Mouse (Mus musculus): Measurements from ENCODE around the gene C9. TPM values are rescaled to one million over a fixed set of nuclear protein-coding genes. Genes with fewer than 3 reads are reported as not detected.

Gene C9
- polyA plus RNA-seq, 1 experiment = not detected

DNA sequence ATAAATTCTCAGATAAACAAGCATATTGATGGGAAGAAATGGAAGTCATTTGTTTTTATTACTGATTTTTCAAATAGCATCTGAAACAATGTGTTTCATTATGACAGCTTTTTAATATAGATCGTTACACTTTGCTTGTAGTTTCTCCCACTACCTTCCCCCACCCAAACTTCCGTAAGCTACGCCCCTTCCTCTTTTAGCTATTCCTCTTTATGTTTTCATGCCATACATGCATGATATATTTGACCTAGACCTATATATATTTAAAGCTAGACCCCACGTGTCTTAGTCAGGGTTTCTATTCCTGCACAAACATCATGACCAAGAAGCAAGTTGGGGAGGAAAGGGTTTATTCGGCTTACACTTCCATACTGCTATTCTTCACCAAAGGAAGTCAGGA, 29.8 kb upstream of the C9 start:
- Histone ChIP-seq H3K4me3 (ENCODE audit: insufficient read depth, low read depth, low read length) (no peak overlapping the region), H3K27ac (ENCODE audit: insufficient read depth, low read depth, low read length) (no peak overlapping the region), H3K4me1 (ENCODE audit: control insufficient read depth, insufficient read depth, low read length) (no peaks in the 10 kb centered on the region)
- TF ChIP-seq CTCF (IDR thresholded peaks at IDR 0.05; ENCODE audit: insufficient read depth, low read depth, low read length) (no peak), POLR2A (IDR thresholded peaks at IDR 0.05; ENCODE audit: insufficient read depth, low read depth, low read length) (no peak)
- WGBS = 92% methylated on average over 5 of the region's 5 CpGs

DNA sequence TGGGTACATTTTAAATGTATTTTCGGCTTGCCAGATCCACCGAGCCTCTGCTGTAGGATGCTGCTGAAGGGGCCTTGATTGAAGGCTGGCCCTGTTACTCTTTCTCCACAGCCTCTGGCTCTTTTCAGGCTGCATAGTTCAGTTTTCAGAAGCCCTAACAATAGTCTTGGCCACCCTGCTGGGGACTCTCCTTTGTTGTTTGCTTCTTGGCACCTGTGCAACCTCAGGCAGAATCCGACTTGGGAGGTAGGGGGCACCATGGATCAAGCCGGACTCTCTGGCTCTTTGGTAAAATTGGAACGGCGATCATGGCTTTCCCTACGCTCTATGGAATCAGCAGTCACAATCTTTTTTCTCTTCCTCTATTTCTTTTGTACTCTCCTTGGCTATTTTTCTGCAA, 13.3 kb upstream of the C9 start:
- Histone ChIP-seq H3K27ac (ENCODE audit: insufficient read depth, low read depth, low read length) (no peak overlapping the region), H3K4me3 (ENCODE audit: insufficient read depth, low read depth, low read length) (no peak overlapping the region), H3K4me1 (ENCODE audit: control insufficient read depth, insufficient read depth, low read length) (no peaks in the 10 kb centered on the region)
- 45% methylated on average over 7 of the region's 7 CpGs for WGBS
- TF ChIP-seq POLR2A (IDR thresholded peaks at IDR 0.05; ENCODE audit: insufficient read depth, low read depth, low read length) (no peak), CTCF (IDR thresholded peaks at IDR 0.05; ENCODE audit: insufficient read depth, low read depth, low read length) (no peak)

DNA sequence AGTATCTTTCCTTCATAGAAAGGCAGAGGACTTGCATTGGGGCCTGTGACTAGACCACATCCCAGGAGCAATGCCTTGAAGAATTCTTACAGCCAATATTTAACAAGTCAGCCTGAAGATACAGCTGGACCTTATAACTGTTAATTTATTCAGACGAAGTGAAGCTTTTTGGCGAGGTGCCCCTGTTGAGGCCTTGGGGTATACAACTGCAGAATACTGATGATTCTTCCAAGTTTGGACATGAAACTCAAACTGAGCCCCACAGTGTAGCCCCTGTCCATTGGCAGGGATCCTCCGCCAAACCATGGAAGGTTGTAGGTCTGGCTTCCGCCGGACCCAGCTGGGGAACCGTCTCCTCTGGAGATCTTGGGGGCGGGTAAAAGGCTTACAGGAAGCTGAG, 12.7 kb upstream of the C9 start:
- no peak overlapping the region for H3K27ac ChIP-seq (ENCODE audit: insufficient read depth, low read depth, low read length)
- TF ChIP-seq POLR2A (IDR thresholded peaks at IDR 0.05; ENCODE audit: insufficient read depth, low read depth, low read length) (no peak), CTCF (IDR thresholded peaks at IDR 0.05; ENCODE audit: insufficient read depth, low read depth, low read length) (no peak)
- WGBS = 57% methylated on average over 7 of the region's 7 CpGs
- no peaks in the 10 kb centered on the region for H3K4me1 ChIP-seq (ENCODE audit: control insufficient read depth, insufficient read depth, low read length)
- H3K4me3 ChIP-seq (ENCODE audit: insufficient read depth, low read depth, low read length) = no peak overlapping the region

DNA sequence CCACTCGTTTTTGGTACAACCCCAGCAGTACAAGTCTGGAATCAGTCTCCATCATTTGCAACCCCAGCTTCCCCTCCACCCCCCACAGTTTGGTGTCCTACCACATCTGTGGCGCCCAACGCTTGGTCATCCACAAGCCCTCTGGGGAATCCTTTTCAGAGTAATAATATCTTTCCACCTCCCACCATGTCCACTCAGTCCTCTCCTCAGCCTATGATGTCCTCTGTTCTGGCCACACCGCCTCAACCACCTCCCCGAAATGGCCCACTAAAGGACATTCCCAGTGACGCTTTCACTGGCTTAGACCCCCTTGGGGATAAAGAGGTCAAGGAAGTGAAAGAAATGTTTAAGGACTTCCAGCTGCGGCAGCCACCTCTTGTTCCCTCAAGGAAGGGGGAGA, 9.8 kb upstream of the C9 start:
- Histone ChIP-seq H3K4me1 (ENCODE audit: control insufficient read depth, insufficient read depth, low read length) (no peaks in the 10 kb centered on the region), H3K4me3 (ENCODE audit: insufficient read depth, low read depth, low read length) (no peak overlapping the region), H3K27ac (ENCODE audit: insufficient read depth, low read depth, low read length) (no peak overlapping the region)
- 88% methylated on average over 7 of the region's 7 CpGs for WGBS
- TF ChIP-seq CTCF (IDR thresholded peaks at IDR 0.05; ENCODE audit: insufficient read depth, low read depth, low read length) (no peak), POLR2A (IDR thresholded peaks at IDR 0.05; ENCODE audit: insufficient read depth, low read depth, low read length) (no peak)

DNA sequence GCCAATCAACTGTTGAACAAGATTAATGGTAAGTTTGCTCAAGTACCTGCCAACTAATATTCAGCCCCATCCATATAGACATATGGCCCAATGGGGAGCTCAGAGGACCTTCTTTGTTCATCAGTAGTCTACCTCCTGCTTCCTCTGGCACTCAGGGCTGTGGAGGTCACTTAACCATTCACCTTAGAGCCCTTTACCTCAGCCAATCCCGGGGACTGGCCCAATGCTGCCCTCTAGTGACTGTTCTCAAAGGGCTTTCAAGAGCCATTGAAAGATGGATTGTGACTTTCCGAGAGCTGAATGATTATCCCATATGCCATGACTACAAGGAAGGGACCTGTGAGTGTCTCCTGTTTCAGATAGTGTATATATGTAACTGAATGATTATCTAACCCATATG, 9.4 kb upstream of the C9 start:
- Histone ChIP-seq H3K4me3 (ENCODE audit: insufficient read depth, low read depth, low read length) (no peak overlapping the region), H3K4me1 (ENCODE audit: control insufficient read depth, insufficient read depth, low read length) (no peaks in the 10 kb centered on the region), H3K27ac (ENCODE audit: insufficient read depth, low read depth, low read length) (no peak overlapping the region)
- WGBS = 57% methylated on average over 2 of the region's 2 CpGs
- TF ChIP-seq CTCF (IDR thresholded peaks at IDR 0.05; ENCODE audit: insufficient read depth, low read depth, low read length) (no peak), POLR2A (IDR thresholded peaks at IDR 0.05; ENCODE audit: insufficient read depth, low read depth, low read length) (no peak)

DNA sequence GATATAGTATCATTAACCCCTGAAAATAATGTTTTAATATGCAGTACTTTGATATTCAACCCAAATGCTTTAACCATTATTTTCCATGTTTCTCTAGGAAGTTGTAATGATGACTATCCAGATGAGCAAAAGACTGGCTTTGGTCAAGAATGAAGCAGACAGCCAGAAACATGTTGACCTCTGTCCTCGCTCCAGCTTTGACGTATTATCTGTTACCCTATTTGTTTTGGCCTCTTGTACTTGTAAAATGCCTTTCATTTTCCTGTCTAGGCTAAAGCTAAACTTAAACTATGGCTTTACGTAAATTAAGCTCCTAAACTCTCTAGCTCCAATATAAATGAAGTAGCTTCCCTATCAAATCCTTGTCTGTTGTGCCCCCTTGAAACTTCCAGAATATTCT, 6.4 kb upstream of the C9 start:
- WGBS = 89% methylated on average over 3 of the region's 3 CpGs
- no peaks in the 10 kb centered on the region for H3K4me1 ChIP-seq (ENCODE audit: control insufficient read depth, insufficient read depth, low read length)
- H3K4me3 ChIP-seq (ENCODE audit: insufficient read depth, low read depth, low read length) = no peak overlapping the region
- no peak overlapping the region for H3K27ac ChIP-seq (ENCODE audit: insufficient read depth, low read depth, low read length)
- no peak for TF ChIP-seq POLR2A (IDR thresholded peaks at IDR 0.05; ENCODE audit: insufficient read depth, low read depth, low read length)
- no peak for TF ChIP-seq CTCF (IDR thresholded peaks at IDR 0.05; ENCODE audit: insufficient read depth, low read depth, low read length)

DNA sequence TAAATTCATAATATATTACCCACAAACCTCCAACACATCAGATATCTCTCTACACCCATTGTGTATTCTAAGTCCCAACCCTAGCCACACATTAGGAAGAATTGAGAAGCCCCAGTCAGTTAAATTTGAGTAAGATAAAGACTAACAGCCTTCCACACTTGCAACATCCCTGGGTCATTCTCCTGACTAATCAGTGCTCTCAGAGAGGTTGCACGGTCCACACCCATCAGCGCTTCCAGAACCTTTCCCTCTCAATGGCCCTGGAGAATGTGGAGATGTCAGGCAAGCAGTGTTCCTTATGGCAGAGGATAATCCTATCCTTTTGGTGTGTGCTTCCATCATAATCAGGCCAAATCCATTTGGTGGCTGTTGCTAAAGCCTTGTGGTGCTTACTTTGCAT, 675 bp upstream of the C9 start:
- no peak for TF ChIP-seq POLR2A (IDR thresholded peaks at IDR 0.05; ENCODE audit: insufficient read depth, low read depth, low read length)
- TF ChIP-seq CTCF (IDR thresholded peaks at IDR 0.05; ENCODE audit: insufficient read depth, low read depth, low read length) = no peak
- no peaks in the 10 kb centered on the region for H3K4me1 ChIP-seq (ENCODE audit: control insufficient read depth, insufficient read depth, low read length)
- H3K27ac ChIP-seq (ENCODE audit: insufficient read depth, low read depth, low read length) = no peak overlapping the region
- H3K4me3 ChIP-seq (ENCODE audit: insufficient read depth, low read depth, low read length) = no peak overlapping the region
- 97% methylated on average over 2 of the region's 2 CpGs for WGBS

DNA sequence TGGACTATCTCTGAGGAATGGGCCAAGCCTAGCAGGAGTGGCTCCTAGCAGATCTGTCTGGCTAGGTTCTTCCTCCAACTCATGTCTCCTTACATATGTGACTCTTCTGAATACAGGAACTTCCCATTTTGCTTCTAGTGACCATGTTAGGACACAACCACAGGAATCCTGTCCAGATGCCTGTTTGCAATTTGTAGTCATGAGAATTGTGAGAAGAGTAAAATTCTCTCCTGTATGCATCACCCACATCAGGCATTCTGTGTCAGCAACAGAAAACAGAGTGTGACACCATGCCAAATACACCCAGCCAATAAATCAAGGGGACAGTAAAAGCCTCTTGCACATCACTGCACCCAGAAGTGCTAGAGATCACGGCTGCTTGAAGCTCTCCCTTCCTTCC, 1.1 kb downstream of the C9 start:
- TF ChIP-seq CTCF (IDR thresholded peaks at IDR 0.05; ENCODE audit: insufficient read depth, low read depth, low read length) = no peak
- TF ChIP-seq POLR2A (IDR thresholded peaks at IDR 0.05; ENCODE audit: insufficient read depth, low read depth, low read length) = no peak
- whole genome bisulfite sequencing = 61% methylated on average over 1 of the region's 1 CpGs

DNA sequence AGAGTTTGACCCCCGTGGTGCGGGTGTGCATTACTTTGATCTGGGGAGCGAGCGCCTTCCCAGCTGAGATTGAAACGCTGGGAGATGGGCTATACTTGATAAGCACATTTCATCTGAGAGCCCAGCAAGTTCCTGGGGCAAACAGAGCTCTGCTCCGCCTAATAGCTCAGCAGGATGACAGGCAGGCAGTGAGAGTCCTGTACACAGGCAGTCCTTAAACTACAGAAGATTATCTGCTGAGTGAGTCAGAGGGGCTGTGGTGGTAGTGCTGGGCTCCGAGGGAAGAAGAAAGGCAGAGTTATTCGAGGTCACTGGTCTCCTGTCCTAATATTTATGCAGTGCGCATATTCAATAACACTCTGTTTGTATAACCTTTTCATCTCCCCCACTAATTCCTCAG, 3.8 kb downstream of the C9 start:
- Histone ChIP-seq H3K4me3 (ENCODE audit: insufficient read depth, low read depth, low read length) (no peak overlapping the region), H3K4me1 (ENCODE audit: control insufficient read depth, insufficient read depth, low read length) (no peaks in the 10 kb centered on the region), H3K27ac (ENCODE audit: insufficient read depth, low read depth, low read length) (no peak overlapping the region)
- 33% methylated on average over 9 of the region's 9 CpGs for WGBS
- TF ChIP-seq POLR2A (IDR thresholded peaks at IDR 0.05; ENCODE audit: insufficient read depth, low read depth, low read length) (no peak), CTCF (IDR thresholded peaks at IDR 0.05; ENCODE audit: insufficient read depth, low read depth, low read length) (no peak)

More for the DNA sequence above, 1.1 kb downstream of the C9 start:
- Histone ChIP-seq H3K4me1 (ENCODE audit: control insufficient read depth, insufficient read depth, low read length) (no peaks in the 10 kb centered on the region), H3K27ac (ENCODE audit: insufficient read depth, low read depth, low read length) (no peak overlapping the region), H3K4me3 (ENCODE audit: insufficient read depth, low read depth, low read length) (no peak overlapping the region)

DNA sequence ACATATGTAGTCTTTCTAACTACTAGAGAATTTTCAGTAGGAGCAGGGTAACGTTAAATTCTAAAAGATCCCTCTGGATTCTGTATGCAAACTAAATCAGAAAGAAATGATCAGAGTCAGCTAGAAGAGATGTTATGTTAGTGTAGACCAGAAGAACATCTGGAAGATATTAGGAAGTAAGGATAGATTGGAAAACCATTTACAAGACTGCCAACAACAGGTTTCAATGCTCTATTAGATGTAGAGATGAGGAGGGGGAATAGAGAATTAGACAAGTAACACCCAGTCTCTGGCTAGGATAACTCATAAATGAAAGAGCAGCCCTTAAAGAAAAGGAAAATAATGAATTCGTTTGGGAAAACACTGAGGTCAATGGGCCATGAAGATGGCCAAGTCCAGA, 9.3 kb downstream of the C9 start:
- TF ChIP-seq POLR2A (IDR thresholded peaks at IDR 0.05; ENCODE audit: insufficient read depth, low read depth, low read length) (no peak), CTCF (IDR thresholded peaks at IDR 0.05; ENCODE audit: insufficient read depth, low read depth, low read length) (no peak)

More for the DNA sequence above, 9.3 kb downstream of the C9 start:
- 82% methylated on average over 2 of the region's 2 CpGs for WGBS
- Histone ChIP-seq H3K27ac (ENCODE audit: insufficient read depth, low read depth, low read length) (no peak overlapping the region), H3K4me3 (ENCODE audit: insufficient read depth, low read depth, low read length) (no peak overlapping the region), H3K4me1 (ENCODE audit: control insufficient read depth, insufficient read depth, low read length) (no peaks in the 10 kb centered on the region)
